Mouse (Mus musculus) CH12.LX (cell line): ENCODE results near the gene Epha5.

ENCODE experiments used
- BHLHE40 ChIP-seq: IDR thresholded peaks from 2 replicates; pipeline ENCODE4 v1.6.1; 2011; ENCODE audit warnings: mild to moderate bottlenecking, low read depth, low read length, improper control_type of control experiment
- CHD2 ChIP-seq: IDR thresholded peaks from 2 replicates; pipeline ENCODE4 v1.6.1; 2011; ENCODE audit warnings: low read length, improper control_type of control experiment
- CTCF ChIP-seq, 2 experiments: IDR thresholded peaks in 1 of 2; conservative IDR thresholded peaks in 1 of 2; 2 replicates each; pipeline ENCODE4 v1.5.1; 2011 to 2012; ENCODE audit warnings: low read depth in 2 of 2, low read length in 2 of 2, improper control_type of control experiment in 1 of 2, inconsistent platforms in 1 of 2, mild to moderate bottlenecking in 1 of 2, moderate library complexity in 1 of 2
- ELF1 ChIP-seq: IDR thresholded peaks from 2 replicates; pipeline ENCODE4 v1.6.1; 2014; ENCODE audit warnings: low read depth, mild to moderate bottlenecking, inconsistent platforms, low read length, improper control_type of control experiment
- EP300 ChIP-seq: IDR thresholded peaks from 2 replicates; pipeline ENCODE4 v1.6.1; 2011; ENCODE audit warnings: low read length, improper control_type of control experiment
- MAFK ChIP-seq: IDR thresholded peaks from 2 replicates; pipeline ENCODE4 v1.6.1; 2011; ENCODE audit warnings: low read length, improper control_type of control experiment; ENCODE audit not compliant: insufficient replicate concordance
- POLR2A ChIP-seq: IDR thresholded peaks from 2 replicates; pipeline ENCODE4 v1.6.1; 2011; ENCODE audit warnings: low read depth, mild to moderate bottlenecking, improper control_type of control experiment, low read length
- SMC3 ChIP-seq: IDR thresholded peaks from 2 replicates; pipeline ENCODE4 v1.6.1; 2011; ENCODE audit warnings: low read depth, low read length, improper control_type of control experiment

DNA sequence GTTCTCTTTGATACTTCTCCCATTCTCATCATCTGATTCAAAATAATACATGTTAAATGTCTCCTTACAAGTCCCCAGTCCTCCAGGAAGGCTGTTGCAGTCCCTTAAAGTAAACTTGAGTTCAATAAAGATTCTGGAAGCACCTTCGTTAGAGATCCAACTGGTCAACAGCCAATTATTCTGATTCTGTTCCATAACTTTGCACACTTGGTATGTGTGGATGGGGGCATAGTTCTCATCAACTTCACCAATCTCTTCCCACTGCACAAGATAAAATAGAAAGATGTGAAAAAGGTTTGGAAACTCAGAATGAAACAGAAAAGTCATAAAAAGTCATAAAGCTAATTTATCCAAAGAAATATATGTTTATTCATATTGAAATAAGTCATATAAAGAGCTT lies 85.6 kb downstream of the Epha5 start:
- TF ChIP-seq ELF1 (no peak), MAFK (no peak), EP300 (no peak), CHD2 (no peak), CTCF (conservative IDR thresholded peaks at IDR 0.05 in 1 of 2, IDR thresholded peaks at IDR 0.05 in 1 of 2; ENCODE audit: low read depth in 2 of 2, low read length in 2 of 2) (no peak), POLR2A (no peak), SMC3 (no peak), BHLHE40 (no peak)
